Mouse (Mus musculus) adrenal gland, adult (tissue): ENCODE data around the gene Eps8l3.
A peak's percentile ranks its signal among the peaks of the same experiment; 100 is the strongest.

ENCODE experiments used
- DNase-seq, 2 experiments: peaks; one replicate each; pipeline ENCODE4 v3.0.0; 2022 to 2023; ENCODE audit warnings: low spot score in 1 of 2; ENCODE audit not compliant: inconsistent age in 2 of 2

The Eps8l3 gene

GRCm38 (mm10) chr3:107895194-107895719 is 18.2 kb downstream of the Eps8l3 start:
- DNase-seq = no peak

GRCm38 (mm10) chr3:107895720-107896569 is 18.9 kb downstream of the Eps8l3 start, which contains the start of gene Gstm5:
TSS of gene Gstm5 (plus strand) at chr3:107895821.
- peak; percentile 90 to 93 for DNase-seq

DNA sequence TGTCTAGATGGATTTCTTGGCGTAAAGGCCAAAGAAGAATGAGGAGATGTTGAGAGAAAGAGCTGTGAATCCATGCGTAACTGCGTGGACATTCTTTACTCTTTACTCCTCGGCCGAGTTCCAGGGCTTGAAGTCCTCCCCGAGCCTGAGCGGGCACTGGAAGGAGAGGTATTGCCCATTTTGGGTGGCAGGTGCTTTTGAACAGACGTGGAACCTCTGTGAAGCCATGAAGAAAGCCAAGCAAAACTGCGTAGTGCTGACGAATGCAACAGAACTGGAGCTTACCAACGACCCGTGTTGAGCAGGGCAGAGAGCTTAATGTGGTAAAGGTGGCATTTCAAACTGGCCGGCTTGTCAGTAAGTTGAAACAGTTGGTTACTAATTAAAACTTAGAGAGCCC is 21.7 kb downstream of the Eps8l3 start:
- no peak for DNase-seq

DNA sequence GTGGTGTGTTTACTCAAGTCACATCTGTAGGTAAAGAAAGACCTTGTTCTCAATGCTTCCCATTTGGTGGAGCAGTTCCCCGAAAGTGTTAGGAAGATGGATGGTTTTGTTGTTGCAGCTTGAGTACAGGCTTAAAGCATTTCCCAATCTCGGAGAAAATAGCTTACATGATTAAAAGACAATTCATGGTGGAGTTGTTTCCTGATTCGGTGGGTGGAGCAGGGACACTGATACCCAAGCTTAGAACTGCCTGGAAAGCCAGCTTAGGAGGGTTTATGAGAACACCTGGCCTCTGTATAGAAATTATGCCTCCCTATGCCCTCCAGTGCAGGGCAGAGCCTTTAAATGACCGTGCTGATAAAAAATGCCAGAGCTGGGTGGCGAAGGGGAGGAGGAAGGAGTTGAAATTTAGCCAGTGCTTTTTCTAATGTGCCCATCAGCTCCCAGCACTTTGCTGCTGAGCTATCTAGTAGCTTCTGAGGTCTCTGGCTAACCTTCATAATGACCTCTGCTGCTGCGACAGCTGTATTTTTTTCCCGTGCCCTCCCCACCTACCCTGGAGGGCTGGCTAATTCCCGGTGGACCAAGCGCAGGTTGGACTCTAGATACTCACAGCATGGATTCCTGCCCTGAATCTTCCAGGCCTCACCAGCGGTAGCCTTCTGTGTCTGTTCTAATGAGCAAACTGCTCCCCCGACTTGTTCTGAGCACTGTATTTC is 24.1 kb downstream of the Eps8l3 start:
- DNase-seq = no peak

DNA sequence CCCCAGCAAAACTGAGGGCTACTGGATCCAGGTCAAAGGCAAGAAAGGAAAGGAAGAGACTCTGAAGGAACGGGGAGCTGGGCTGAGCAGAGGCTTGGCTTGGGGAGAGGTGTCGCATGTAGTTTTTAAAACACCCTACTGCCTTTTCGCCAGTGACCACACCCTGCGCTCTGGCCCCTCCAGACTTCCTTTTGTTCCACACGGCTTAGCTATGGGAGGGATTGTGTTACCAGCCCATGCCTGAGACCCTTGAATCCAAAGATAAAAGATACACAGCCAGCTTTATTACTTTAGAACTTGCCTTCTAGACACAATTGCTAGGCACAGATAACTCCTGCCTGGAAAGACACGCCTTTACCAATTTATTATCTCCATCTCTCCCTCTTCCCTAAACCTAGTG is 28.9 kb downstream of the Eps8l3 start:
- no peak for DNase-seq

DNA sequence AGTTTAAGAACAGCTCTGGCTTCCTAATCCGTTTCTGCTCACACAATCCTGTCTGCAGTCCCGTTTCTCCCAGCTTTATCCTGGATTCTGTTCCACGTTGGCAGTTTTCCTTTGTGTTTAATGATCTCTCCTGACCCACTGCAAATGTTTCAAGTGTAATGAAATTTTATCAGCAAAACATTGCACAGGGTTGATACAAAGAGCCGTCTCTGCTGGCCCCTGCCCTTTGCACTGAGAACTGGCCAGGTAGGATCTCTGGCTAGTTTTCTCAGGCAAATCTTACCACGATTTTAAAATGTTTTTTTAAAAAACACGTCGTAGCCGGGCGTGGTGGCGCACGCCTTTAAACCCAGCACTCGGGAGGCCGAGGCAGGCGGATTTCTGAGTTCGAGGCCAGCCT is 39.6 kb downstream of the Eps8l3 start:
- no peak for DNase-seq

- no peak for DNase-seq
Measured at GRCm38 (mm10) chr3:107917097-107917496, 40.1 kb downstream of the Eps8l3 start.

GRCm38 (mm10) chr3:107917783-107918408 is 40.9 kb downstream of the Eps8l3 start:
- DNase-seq = peak; percentile 33 to 89

DNA sequence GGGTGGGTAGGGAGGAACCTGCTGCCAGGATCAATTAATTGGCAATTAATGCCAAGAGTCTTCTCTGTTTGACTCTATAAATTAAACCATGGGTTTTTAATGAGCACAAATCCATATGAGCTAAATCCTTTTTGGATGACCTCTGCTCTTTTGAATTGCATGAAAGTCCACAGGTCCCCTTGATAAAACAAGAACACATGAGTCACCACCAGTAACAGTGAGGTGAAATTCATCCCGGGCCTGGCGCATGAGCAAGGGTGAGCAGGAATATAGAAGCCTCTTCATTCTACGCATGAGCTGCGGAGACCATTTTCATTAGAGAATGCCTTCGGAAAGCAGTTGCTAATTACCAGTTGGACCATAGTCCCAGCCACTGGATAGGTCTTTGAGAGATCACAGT is 43.3 kb downstream of the Eps8l3 start:
- no peak for DNase-seq

GRCm38 (mm10) chr3:107925335-107925734 is 48.3 kb downstream of the Eps8l3 start:
- DNase-seq = no peak

- peak; percentile 57 to 78 for DNase-seq
Measured at GRCm38 (mm10) chr3:107927841-107928240, 50.8 kb downstream of the Eps8l3 start.

GRCm38 (mm10) chr3:107928691-107929090 is 51.7 kb downstream of the Eps8l3 start:
- peak; percentile 40 to 76 for DNase-seq

- peak; percentile 36 to 55 for DNase-seq
Measured at GRCm38 (mm10) chr3:107929243-107929642, 52.2 kb downstream of the Eps8l3 start.

DNA sequence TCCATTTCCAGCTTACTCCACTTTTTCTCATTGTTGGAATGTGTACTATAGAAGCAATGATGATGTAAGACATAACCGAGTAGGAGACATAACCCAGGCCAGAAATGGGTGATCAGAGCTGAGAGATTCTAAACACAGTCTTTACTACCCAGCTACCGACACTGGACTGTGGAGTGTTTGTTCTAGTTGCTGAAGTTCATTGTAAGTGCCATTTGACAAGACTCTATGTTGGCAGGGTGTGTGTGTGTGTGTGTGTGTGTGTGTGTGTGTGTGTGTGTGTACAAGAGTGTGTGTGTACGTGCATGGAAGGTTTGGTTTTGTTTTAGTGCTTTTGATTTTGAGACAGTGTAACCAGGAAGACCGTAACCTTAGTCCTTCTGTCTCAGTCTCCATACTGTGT is 52.7 kb downstream of the Eps8l3 start:
- DNase-seq = no peak

GRCm38 (mm10) chr3:107931134-107931533 is 54.1 kb downstream of the Eps8l3 start:
- DNase-seq = no peak

DNA sequence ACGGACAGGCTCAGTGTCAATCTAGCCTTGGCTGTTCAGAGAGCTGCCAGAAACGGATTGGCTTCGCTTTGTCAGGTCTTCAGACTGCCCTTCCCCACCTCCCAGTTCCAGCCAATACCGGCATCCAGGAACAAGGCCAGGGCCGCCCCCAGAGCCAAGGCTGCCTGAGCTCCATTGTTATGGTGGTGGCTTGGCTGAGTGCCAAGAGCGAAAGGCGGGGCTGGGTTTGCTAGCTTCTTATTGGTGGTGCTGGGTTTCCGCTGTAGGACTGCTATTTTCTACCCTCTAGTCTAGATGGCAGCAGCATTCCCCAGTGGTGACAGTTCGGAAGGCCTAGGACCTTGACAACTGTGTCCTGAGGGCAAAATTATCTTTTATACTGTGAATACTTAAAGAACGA is 54.6 kb downstream of the Eps8l3 start, which contains the start of gene Gstm7:
Gstm7 (minus strand) TSS at position 148 of the 400 bp plus-strand sequence.
- peak; percentile 99 to 100 for DNase-seq

DNA sequence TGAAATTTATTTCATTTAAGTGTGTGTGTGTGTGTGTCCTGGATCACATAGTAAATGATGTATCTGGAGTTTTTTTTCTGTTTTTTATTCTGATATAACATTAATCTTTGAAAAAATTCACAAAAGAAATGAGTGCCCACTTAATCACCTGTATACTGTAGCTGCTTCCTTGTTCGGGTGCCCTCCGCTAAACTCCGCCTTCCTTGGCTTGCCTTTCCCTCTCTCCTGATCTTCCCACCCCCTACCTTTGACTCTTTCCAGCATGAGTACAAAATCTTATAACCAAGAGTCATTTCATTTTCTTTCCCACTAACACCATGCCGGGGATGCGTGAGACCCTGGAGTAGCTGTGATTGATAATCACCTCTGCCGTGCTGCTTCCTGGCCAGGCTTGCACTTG is 55.1 kb downstream of the Eps8l3 start:
- peak; percentile 34 to 69 for DNase-seq

DNA sequence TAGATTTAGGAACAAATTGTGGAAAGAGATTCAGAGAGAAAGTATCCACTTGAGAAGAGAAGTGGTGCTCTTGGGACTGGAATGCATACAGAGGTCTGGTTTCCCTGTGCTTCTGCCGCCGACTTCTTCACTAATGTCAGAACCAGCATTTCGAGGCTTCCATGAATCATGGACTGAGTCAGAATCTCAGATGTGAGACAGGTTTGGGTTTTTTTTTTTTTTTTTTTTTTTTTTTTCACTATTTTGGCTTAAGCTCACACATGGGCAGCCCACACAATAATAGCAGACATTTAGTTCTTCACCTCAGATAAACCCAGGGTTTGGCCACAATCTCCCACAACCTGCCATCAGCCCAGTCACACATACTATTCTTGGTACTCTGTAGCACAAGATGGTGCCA is 58.2 kb downstream of the Eps8l3 start:
- peak in 1 of 2 experiments; percentile 68 for DNase-seq

DNA sequence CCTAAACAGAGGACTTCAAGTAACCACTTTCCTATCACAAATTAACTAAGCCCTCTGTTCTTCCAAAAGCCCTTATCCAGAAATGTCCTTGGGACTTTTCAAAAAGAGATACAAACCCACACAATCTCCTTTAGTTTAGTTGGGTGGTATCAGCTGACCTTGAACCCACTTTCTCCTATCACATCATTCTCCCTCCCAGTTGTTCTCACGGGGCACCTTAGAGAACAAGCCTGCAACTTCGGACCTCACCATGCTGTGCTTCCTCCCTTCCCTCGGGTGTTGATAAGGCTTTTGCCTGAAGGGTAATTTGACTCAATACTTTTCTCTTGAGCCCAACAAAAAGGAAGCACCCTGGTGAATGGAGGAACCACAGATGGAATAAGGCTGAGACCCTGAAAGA is 58.9 kb downstream of the Eps8l3 start:
- DNase-seq = peak in 1 of 2 experiments; percentile 27

DNA sequence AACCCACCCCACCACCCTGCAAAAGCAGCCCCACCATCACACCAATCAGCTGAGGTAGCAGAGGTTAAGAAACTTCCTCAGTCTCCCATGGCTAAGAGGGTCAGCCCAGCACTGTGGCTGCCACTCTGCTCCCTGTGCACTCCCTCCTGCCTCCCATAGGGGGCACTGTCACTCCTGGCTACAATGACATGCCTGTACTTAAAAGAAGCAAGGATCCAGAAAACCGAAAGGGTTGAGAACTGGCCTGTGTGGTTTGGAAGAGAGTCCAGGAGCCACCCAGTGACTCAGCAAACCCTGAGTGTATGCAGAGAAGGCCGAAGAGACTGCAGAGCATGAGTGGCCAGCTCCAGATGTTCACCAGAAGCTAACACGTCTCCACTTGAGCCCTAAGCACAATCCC is 62.4 kb downstream of the Eps8l3 start:
- peak; percentile 82 to 93 for DNase-seq

DNA sequence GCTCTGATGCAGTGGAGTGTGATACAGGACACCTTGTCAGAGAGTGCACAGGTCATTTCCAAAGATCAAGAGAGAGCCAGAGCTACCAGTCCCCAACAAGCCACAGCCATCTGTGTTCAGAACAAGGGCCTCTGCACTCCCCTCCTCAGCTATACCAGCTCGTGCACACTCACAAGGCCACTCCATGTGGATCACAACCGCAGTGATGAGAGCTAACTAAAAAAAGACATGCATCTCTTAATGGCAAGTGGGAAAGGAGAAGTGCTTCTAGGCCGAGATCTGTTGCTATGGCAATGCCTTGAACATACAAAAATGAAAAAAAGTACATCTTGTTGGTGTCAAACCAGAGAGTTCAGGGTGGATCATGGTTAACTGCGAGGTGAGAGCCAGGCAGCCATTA is 62.8 kb downstream of the Eps8l3 start:
- no peak for DNase-seq
